In genomic region chr7:121975031-121975430, GRCm38 (mm10) we compare ENCODE assay signal across 7 mouse cellular contexts. TPM values are rescaled to one million over a fixed set of nuclear protein-coding genes. Genes with fewer than 3 reads are reported as not detected.
DNase-seq lines count a peak whose midpoint lies in the region; ATAC-seq lines count a peak whose summit lies in the region.

No protein-coding gene starts in this region.

- ATAC-seq in granulocyte monocyte progenitor cell, adult 5-6 weeks (replicated peaks; ENCODE audit: poor library complexity, severe bottlenecking), result peak; percentile 89

- DNase-seq in left cerebral cortex, postnatal 10 days (ENCODE audit: extremely low spot score in 1 of 2, low spot score in 2 of 2), result peak; percentile 23 to 67
- DNase-seq in left cerebral cortex, postnatal 36 days (ENCODE audit: low spot score in 2 of 2), result no peak
- DNase-seq in NIH3T3 (ENCODE audit: low read depth), result peak; percentile 70
- DNase-seq in c-Kit-positive CD71-positive TER-119-positive erythroid progenitor cells, embryonic 14.5 days (ENCODE audit: low spot score), result peak; percentile 51
- peak; percentile 52 to 62 for DNase-seq in lung, adult 18-20 months
- peak; percentile 73 for DNase-seq in right cerebral cortex, postnatal 4 days

- intact Hi-C loops in left cerebral cortex, postnatal 10 days (cut with DNase I), result no loop called here
- intact Hi-C loops in left cerebral cortex, postnatal 36 days (cut with DNase I), result no loop called here

RNA-seq across cellular contexts. Expression of gene Cog7, which starts 6.5 kb away (rescaled TPM):
- total RNA-seq in left cerebral cortex, postnatal 10 days (2021), result 10 to 100 TPM; 35.2 to 36.5 TPM
- total RNA-seq in left cerebral cortex, postnatal 36 days (2021), result 10 to 100 TPM; 42.5 to 44.3 TPM
- 18.0 and 24.0 TPM in 2 replicates for total RNA-seq in granulocyte monocyte progenitor cell, adult 5-6 weeks (2014; fragmentation: Nextera tagmentation)
- total RNA-seq in granulocyte monocyte progenitor cell, adult 5-6 weeks (2017), result 16.9 and 20.0 TPM in 2 replicates

RNA-seq across cellular contexts. Expression of gene Gga2, which starts 46.0 kb away (rescaled TPM):
- total RNA-seq in left cerebral cortex, postnatal 10 days (2021), result 10 to 100 TPM; 32.8 to 34.8 TPM
- total RNA-seq in left cerebral cortex, postnatal 36 days (2021), result 10 to 100 TPM; 26.8 to 34.8 TPM
- total RNA-seq in granulocyte monocyte progenitor cell, adult 5-6 weeks (2014; fragmentation: Nextera tagmentation), result 22.6 and 24.3 TPM in 2 replicates
- total RNA-seq in granulocyte monocyte progenitor cell, adult 5-6 weeks (2017), result 19.2 and 21.0 TPM in 2 replicates

Comparison
In these comparisons a context has a peak if more than half of its experiments do, and no peak if none do; other contexts are left out.
1. DNase-seq: peak in left cerebral cortex, postnatal 10 days (2 of 2), NIH3T3 (single experiment), c-Kit-positive CD71-positive TER-119-positive erythroid progenitor cells, embryonic 14.5 days (single experiment), lung, adult 18-20 months (2 of 2) and right cerebral cortex, postnatal 4 days (single experiment); none in left cerebral cortex, postnatal 36 days (0 of 2).